Mouse (Mus musculus) thymus, postnatal 10 days (tissue): ENCODE results near the gene Prx.

Experiments
- DNase-seq, 2 experiments: peaks; one replicate each; pipeline ENCODE4 v3.0.0; 2021; ENCODE audit warnings: low spot score in 2 of 2

The Prx gene

DNA sequence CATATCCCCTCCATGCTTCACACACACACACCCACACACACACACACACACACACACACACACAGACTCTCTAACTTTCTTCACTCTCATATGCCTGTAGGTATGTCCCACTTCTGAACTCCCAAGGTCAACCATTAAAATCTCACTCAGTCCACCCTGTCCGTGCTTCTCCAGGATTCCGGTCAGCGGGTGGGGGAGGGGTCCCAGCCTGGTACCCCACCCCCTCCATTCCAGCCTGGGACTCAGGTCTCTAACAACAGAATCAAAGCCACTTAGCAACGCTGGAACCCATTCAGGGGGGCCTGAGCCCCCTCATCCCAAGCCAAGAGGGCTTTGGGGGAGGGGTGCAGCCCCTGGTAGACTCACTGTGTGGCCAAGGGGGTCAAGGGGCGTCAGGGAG lies 23.8 kb downstream of the Prx start, which contains the start of gene Hipk4:
Gene Hipk4, plus strand, starts transcription at position 301 of the 400 bp plus-strand sequence.
- DNase-seq, result no peak

GRCm38 (mm10) chr7:27523805-27524204 lies 24.7 kb downstream of the Prx start:
- no peak for DNase-seq

- peak; percentile 31 to 76 for DNase-seq
Measured at GRCm38 (mm10) chr7:27526039-27526827, 27.1 kb downstream of the Prx start.

GRCm38 (mm10) chr7:27529070-27529469 lies 29.9 kb downstream of the Prx start:
- DNase-seq, result no peak

DNA sequence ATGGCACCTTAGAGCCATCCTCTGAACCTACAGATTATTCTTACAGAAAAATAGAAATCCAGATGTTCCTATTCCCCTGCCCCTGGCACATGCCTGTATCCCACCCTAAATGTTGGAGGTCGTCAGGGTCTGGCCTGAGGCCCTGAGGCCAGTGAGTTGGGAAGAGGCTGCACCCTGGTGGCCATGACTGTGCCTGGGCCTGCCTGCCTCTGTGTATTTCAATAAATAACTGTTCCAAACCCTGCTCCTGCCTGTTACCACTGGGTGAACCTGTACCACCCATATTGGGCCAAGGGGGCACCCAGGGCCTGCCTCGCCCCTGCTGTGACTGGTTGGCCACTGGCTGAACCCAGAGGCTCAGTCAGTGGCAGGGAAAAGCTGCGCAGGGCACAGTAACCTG lies 31.8 kb downstream of the Prx start:
- DNase-seq, result no peak

DNA sequence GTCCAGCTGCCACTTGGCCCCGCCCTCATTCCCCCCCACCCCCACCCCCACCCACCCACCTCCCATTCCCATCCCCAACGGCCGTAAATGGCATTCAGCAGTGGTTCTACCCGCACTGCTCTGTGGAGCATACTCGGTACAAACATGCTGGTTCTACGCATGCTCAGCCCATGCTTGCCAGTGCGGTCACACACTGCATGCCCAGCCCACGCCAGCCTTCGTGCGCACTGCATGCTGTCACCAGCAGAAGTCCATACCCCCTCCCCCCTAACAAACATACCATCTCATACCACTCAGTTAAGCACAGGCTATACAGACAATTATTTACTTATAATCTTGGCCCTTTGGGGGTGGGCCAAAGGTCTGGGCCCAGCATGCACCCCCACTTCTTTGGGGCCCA lies 32.6 kb downstream of the Prx start:
- no peak for DNase-seq

GRCm38 (mm10) chr7:27532480-27533050 lies 33.4 kb downstream of the Prx start:
- DNase-seq, result no peak

DNA sequence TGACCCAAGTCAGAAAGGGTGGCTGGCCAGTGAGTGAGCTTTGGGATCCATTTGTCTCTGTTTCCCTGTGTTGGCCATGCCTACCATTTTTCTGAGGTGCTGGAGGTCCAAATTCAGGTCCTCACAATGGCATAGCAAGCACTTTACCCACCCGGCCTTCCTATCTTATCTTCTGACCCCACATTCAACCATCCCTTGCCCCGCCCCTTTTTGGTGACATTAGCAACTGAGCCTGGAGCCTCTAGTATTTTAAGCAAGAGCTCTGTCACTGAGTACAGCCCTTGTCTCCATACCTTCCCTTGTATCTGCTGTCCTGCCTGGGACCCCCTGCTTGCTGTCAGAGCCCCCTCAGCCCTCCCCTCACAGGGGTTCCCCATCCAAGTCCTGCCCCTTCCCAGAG lies 36.3 kb downstream of the Prx start:
- no peak for DNase-seq

DNA sequence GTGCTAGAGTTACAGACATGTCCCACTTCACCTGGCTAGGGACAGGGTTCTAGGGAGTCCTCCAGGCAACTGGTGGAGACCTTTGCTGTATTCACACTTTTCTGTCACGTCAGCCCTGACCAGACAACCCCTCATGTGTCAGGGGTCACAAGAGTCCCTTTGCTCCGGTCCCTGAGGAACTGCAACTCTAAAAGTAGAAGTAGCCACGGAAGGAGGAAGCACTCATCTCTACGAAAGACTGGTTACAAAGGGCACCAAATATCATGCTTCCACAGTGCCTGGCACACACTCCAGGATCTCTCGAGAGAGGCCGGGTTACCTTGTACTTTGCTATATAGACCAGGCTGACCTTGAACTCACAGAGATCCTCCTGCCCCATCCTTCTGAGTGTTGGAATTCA lies 37.5 kb downstream of the Prx start:
- no peak for DNase-seq

DNA sequence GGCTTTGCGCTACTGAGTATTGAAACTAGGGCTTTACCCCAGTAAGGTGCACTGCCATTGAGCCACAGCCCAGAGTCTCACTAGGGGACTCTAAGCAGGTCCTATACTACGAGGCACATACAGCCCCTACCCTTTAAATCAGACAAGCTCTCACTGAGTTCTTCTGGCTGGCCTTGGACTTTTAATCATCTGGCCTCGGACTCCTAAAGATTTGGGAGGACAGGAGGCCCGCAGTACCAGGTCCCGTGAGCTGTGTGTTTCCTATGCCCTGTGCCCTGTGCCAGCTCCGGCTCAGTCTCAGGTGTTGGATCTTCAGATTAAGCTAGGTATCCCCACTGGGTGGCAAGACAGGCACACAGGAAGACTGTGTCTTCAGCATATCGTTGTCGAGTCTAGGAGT lies 38.9 kb downstream of the Prx start:
- no peak for DNase-seq

DNA sequence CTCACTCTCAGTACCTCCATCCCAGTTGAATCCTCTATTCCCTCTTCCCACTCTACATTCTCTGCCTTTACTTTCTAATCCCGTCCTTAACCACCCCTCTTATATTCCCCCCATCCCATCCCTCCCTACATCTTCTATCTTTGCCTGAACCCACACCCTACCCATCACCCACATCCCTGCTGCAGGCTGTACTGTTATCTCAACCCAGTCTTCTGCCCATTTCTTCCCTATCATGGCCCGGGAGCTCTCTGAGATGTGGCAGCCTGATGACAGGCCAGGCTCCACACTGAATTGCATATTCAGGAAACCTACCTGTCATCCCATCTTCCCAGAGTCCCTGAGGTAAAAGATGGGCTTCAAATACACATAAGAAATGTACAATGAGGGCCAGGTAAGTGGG lies 39.7 kb downstream of the Prx start:
- DNase-seq, result no peak

DNA sequence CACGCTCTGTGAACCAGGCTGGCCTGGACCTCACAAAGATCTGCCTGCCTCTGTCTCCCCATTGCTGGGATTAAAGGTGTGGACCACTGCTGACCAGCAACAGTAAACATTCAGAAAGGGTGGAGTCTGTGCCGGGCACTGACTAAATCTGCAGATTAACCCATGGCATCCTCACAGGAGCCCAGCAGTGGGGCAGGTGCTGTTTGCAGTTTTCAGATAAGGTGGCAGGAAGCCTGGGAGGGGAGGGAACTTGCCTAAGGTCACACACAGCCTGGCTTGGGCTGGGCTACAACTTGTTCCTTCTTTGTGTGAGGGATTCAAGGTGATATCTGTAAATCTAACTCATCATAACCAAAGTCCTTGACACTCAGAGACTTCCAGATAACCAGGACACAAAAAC lies 41.4 kb downstream of the Prx start:
- no peak for DNase-seq

DNA sequence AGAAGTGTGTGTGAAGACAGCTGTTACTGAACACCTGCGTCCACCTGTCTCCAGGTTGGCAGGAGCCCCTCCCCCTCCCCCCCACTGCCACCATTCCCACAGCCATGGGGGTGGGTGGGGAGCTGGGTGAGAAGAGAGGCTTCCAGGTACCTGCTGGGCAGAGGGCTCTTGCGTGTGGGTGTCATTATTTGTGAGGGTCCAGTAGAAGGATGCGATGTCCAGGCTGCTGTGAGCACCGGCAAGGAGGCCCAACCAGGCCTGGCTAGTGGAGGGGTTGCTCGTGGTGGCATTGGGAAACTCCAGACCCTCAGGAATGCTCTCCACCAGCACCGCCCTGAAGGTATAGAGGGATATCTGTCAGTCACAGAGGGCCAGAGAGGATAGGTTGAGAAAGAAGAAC lies 41.8 kb downstream of the Prx start:
- peak in 1 of 2 experiments; percentile 18 for DNase-seq

DNA sequence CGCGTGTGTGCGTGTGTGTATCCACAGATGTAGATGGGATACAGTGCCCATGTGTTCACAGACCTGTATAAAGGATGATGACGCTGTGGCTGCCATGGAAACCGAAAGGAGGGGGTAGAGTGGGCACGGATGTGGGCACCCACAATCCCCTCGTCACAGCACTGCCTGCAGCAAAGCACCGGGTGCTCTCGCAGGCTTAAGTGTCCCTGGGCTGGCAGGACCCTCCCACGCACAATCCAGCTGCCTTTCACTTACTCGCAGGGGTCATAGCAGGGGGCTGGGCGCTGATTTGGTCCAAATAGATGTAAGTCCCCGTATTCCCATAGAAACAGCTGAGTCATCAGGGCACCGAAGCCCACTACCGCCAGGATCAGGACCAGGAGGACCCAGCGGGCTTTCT lies 42.3 kb downstream of the Prx start:
- peak; percentile 91 to 93 for DNase-seq

DNA sequence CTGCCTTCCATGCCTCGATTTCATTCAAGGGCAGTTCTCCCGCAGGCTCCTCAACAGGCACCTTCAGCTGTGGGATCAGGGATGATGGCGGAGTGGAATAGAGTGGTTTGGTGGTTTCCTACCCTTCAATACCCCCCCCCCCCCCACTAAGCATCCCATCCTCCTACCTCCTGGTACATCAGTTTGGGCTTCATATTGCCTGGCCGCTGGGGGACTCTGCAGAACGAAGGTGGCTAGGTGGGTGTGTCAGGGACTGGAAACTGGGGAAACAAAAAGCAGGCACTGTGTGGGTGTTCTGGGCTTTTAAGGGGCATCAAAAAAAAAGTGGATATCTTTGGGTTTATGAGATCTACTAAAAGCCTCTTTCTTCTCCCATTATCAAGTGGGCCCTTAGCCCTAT lies 42.8 kb downstream of the Prx start:
- no peak for DNase-seq

DNA sequence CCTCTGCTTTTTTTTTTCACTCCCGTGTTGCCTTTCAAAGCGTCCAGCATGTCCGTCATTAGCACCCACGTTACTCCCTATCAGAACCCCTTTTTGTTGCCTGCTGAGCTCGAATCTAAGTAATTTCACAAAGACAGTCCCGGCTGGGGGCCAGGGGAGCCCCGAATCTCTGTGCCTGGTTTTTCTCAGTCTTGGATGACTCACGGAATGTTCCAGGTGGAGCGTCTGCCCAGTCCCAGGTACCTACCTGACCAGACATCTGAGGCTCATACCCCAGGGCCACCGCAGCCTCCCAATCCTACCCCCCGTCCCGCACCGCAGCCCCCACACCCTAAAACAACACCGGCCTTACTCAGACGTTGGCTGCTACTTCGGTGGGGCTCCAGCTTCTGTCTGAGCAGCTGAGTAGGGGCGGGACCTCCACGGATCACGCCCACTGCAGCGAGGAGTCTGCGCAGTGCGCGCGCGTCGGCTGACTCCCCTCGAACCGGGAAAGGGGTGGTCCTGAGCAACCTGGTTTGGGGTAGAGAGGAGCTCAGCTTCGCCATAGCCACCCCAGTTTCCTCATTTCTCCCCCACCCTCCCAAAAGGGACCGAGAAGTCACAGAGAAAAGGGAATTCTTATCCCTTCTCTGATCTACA lies 43.4 kb downstream of the Prx start:
- peak; percentile 92 for DNase-seq

DNA sequence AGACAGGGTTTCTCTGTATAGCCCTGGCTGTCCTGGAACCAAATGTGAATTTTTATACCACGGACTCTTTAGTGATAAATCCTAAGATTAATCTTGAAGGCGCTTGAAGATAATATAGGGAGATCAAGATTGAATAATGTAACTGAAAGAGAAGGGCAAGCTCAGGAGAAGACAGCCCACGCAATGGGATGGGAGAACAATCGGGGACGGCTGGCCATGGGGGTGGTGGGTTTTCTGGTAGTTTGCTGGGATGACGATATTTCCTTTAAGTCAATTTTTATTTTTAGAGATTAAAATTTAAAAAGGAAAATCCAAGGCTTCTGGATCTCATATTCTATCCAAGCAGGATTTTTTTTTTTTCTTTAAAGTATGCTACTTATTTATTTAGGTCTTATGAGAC lies 43.9 kb downstream of the Prx start:
- DNase-seq, result no peak

- DNase-seq, result no peak
Measured at GRCm38 (mm10) chr7:27543851-27544250, 44.7 kb downstream of the Prx start.

GRCm38 (mm10) chr7:27544675-27545370 lies 45.7 kb downstream of the Prx start:
- peak; percentile 78 to 82 for DNase-seq

- no peak for DNase-seq
Measured at GRCm38 (mm10) chr7:27549597-27549996, 50.5 kb downstream of the Prx start.

GRCm38 (mm10) chr7:27552070-27552469 lies 52.9 kb downstream of the Prx start:
- DNase-seq, result no peak

GRCm38 (mm10) chr7:27552931-27553513 lies 53.9 kb downstream of the Prx start, which contains the start of the genes Pld3 and 2310022A10Rik:
Gene Pld3 (minus strand): TSS chr7:27553218.
Gene 2310022A10Rik (plus strand): TSS chr7:27553233.
- DNase-seq, result peak; percentile 92 to 96
